9 mouse cellular contexts compared by ENCODE assay signal in genomic region chr13:72631373-72632021, GRCm38 (mm10). TPM values are rescaled to one million over a fixed set of nuclear protein-coding genes. Genes with fewer than 3 reads are reported as not detected.
DNase-seq lines count a peak whose midpoint lies in the region; ATAC-seq lines count a peak whose summit lies in the region.
"Had no signal": no experiment of that assay in that cellular context is flagged by ENCODE, and none has a peak within 500 bp of the region (broad histone marks: within the 10 kb centered on the region; RNA-seq: fewer than 3 reads in every experiment).

No protein-coding gene starts in this region.

- H3K4me2 ChIP-seq in heart, embryonic 16.5 days (ENCODE audit: low read depth, low read length), result peak overlapping the region; percentile 93

- no peak overlapping the region for H3K27ac ChIP-seq in heart, embryonic 16.5 days (ENCODE audit: low read length)

- WGBS in heart, embryonic 16.5 days, result 2% methylated on average over 59 of the region's 62 CpGs

- H3K9ac ChIP-seq in heart, embryonic 16.5 days (ENCODE audit: low read length), result peak overlapping the region; percentile 68

- peak overlapping the region; percentile 72 for H3K4me3 ChIP-seq in heart, embryonic 16.5 days (ENCODE audit: low read length)

- H3K9me3 ChIP-seq in heart, embryonic 16.5 days (replicated peaks; ENCODE audit: control insufficient read depth, low read length), result no peaks in the 10 kb centered on the region

- peaks cover 3% of the 10 kb centered on the region; the same call in 1 of the 2 replicates for H3K4me1 ChIP-seq in heart, embryonic 16.5 days (ENCODE audit: control insufficient read depth, insufficient read depth, low read length)

- H3K27me3 ChIP-seq in heart, embryonic 16.5 days (ENCODE audit: control insufficient read depth, insufficient read depth, low read length), result peaks cover 88% of the 10 kb centered on the region

- no peaks in the 10 kb centered on the region; the same call in 1 of the 2 replicates for H3K36me3 ChIP-seq in heart, embryonic 16.5 days (ENCODE audit: control insufficient read depth, insufficient read depth)

- ATAC-seq in cerebellum, adult (ENCODE audit: insufficient number of reproducible peaks, low FRiP score, low TSS enrichment), result no peak
- no peak for ATAC-seq in heart, embryonic 16.5 days (replicated peaks; ENCODE audit: extremely low read depth, insufficient read depth, low FRiP score)

- peak; percentile 32 to 41 for DNase-seq in cerebellum, postnatal 25 days
- DNase-seq in ZHBTc4 (ENCODE audit: low read depth, low spot score), result peak; percentile 76
- DNase-seq in mesoderm, embryonic 11.5 days (ENCODE audit: low read depth, low spot score), result peak; percentile 54
- DNase-seq in frontal cortex, postnatal 10 days (ENCODE audit: low spot score in 2 of 2), result no peak
- DNase-seq in spleen, postnatal 14 days (ENCODE audit: low spot score in 2 of 2), result no peak
- no peak for DNase-seq in spleen, postnatal 4 days (ENCODE audit: low spot score in 2 of 2)

RNA-seq across cellular contexts. Expression of gene Irx2, which starts 2.9 kb away (rescaled TPM):
- 5.9 and 8.6 TPM in 2 replicates for polyA plus RNA-seq in heart, embryonic 16.5 days (2015; fragmentation: Nextera tagmentation; extraction: Ambion mirVana)
- polyA plus RNA-seq: spleen, adult 2 months had no signal

Comparison
In these comparisons a context has a peak if more than half of its experiments do, and no peak if none do; other contexts are left out.
1. DNase-seq: peak in cerebellum, postnatal 25 days (2 of 2), ZHBTc4 (single experiment) and mesoderm, embryonic 11.5 days (single experiment); none in frontal cortex, postnatal 10 days (0 of 2), spleen, postnatal 14 days (0 of 2) and spleen, postnatal 4 days (0 of 2).